Mouse (Mus musculus) liver, embryonic 14.5 days (tissue): ENCODE data around the gene Kif6. TPM values are rescaled to one million over a fixed set of nuclear protein-coding genes. Genes with fewer than 3 reads are reported as not detected.

Experiments used
- ATAC-seq: fragments of 200-750 bp; cut with Nextera tagmentation; 2 replicates; pipeline ENCODE4 v1.8.0; 2017; ENCODE audit warnings: moderate number of reproducible peaks, mild to moderate bottlenecking, moderate library complexity; ENCODE audit not compliant: insufficient read depth
- DNase-seq, 3 experiments: peaks; one replicate each; pipeline ENCODE4 v3.0.0-alpha.2; 2012 to 2013; ENCODE audit warnings: low read depth in 3 of 3, low spot score in 3 of 3
- H3K27ac ChIP-seq: fragments of 300-500 bp; sonication (generic); 2 replicates; pipeline ENCODE4 v1.5.1; 2014; ENCODE audit warnings: moderate library complexity, mild to moderate bottlenecking, control low read depth, inconsistent platforms
- H3K27me3 ChIP-seq: fragments of 300-500 bp; sonication (generic); 2 replicates; pipeline ENCODE4 v1.6.1; 2014; ENCODE audit warnings: mild to moderate bottlenecking, low read length, moderate library complexity; ENCODE audit not compliant: control insufficient read depth, insufficient read depth
- H3K36me3 ChIP-seq: fragments of 300-500 bp; sonication (generic); replicated peaks from 2 replicates; pipeline ENCODE4 v1.6.1; 2014; ENCODE audit warnings: low read depth; ENCODE audit not compliant: control insufficient read depth, insufficient read depth
- H3K4me1 ChIP-seq, 2 experiments: fragments of 200-500 bp in 1 of 2; fragments of 300-500 bp in 1 of 2; sonication (generic) in 1 of 2; replicated peaks; 2 replicates each; pipeline ENCODE4 v1.6.1; 2012 to 2014; ENCODE audit warnings: antibody characterized with exemption in 1 of 2, inconsistent platforms in 1 of 2, low read length in 1 of 2; ENCODE audit not compliant: control insufficient read depth in 2 of 2, insufficient read depth in 2 of 2
- H3K4me2 ChIP-seq: fragments of 300-500 bp; sonication (generic); 2 replicates; pipeline ENCODE4 v1.6.1; 2014; ENCODE audit warnings: low read depth, mild to moderate bottlenecking, control low read depth, moderate library complexity
- H3K4me3 ChIP-seq, 2 experiments: fragments of 200-500 bp in 1 of 2; fragments of 300-500 bp in 1 of 2; sonication (generic) in 1 of 2; 2 replicates each; pipeline ENCODE4 v1.5.1; 2012 to 2014; ENCODE audit warnings: low read depth in 2 of 2, low read length in 2 of 2, mild to moderate bottlenecking in 2 of 2, control low read depth in 1 of 2, inconsistent platforms in 1 of 2, moderate library complexity in 1 of 2; ENCODE audit not compliant: insufficient read depth in 1 of 2
- H3K9ac ChIP-seq: fragments of 300-500 bp; sonication (generic); replicated peaks from 2 replicates; pipeline ENCODE4 v1.6.1; 2014; ENCODE audit warnings: mild to moderate bottlenecking, control low read depth, moderate library complexity
- H3K9me3 ChIP-seq: fragments of 300-500 bp; sonication (generic); 2 replicates; pipeline ENCODE4 v1.6.1; 2016; ENCODE audit warnings: low read length, mixed read lengths; ENCODE audit not compliant: control insufficient read depth
- CTCF ChIP-seq: IDR thresholded peaks from 2 replicates; pipeline ENCODE4 v1.5.1; 2016; ENCODE audit warnings: antibody characterized with exemption, low read depth, control low read depth
- EP300 ChIP-seq: IDR thresholded peaks from 2 replicates; pipeline ENCODE4 v1.6.1; 2016; ENCODE audit warnings: antibody characterized with exemption, low read depth
- polyA plus RNA-seq, 2 experiments: library from polyadenylated mRNA; depleted of rRNA in 1 of 2; stranded (reverse) in 1 of 2; unstranded in 1 of 2; fragments of >200 nt; fragmentation: Nextera tagmentation in 1 of 2; extraction: Ambion mirVana in 1 of 2; gene quantifications; 2 replicates each; pipeline versions ENCODE4 v1.2.1 to v1.2.3; 2012 to 2014

Gene Kif6
- polyA plus RNA-seq, 2 experiments, result 0.06 TPM; not detected in 1

DNA sequence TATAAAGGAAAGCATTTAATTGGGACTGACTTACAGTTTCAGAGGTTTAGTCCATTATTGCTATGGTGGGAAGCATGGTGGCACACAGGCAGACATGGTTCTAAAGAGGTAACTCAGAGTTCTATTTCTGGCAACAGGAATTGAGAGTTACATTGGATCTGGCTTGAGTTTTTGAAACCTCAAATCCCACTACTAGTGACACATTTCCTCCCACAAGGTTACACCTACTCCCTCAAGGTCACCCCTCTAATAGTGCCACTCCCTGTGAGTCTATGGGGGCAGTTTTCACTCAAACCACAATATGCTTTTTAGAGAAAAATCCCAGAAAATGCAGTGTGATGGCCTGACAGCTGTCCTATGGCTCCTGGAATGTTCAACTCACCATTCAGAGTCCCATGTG lies 344.1 kb downstream of the Kif6 start:
- ATAC-seq, result no peak

More for the DNA sequence above, 344.1 kb downstream of the Kif6 start:
- Histone ChIP-seq H3K9ac (no peak overlapping the region), H3K4me3 (no peak overlapping the region), H3K9me3 (no peaks in the 10 kb centered on the region), H3K27me3 (no peaks in the 10 kb centered on the region), H3K4me1 (no peaks in the 10 kb centered on the region), H3K27ac (no peak overlapping the region), H3K36me3 (no peaks in the 10 kb centered on the region), H3K4me2 (no peak overlapping the region)
- no peak for DNase-seq
- TF ChIP-seq EP300 (no peak), CTCF (no peak)

Other genes with a start within 250 kb of the Kif6 start
- 16.2 and 17.4 TPM in 2 replicates for gene Mocs1, start 186.8 kb upstream of the Kif6 start, polyA plus RNA-seq (2012; rRNA removed)
- 8.0 and 10.3 TPM in 2 replicates for gene Mocs1, start 186.8 kb upstream of the Kif6 start, polyA plus RNA-seq (2014; fragmentation: Nextera tagmentation; extraction: Ambion mirVana)
- gene Daam2, start 50.8 kb upstream of the Kif6 start, polyA plus RNA-seq (2012; rRNA removed), result 0.31 and 0.39 TPM in 2 replicates
- 0.14 and 0.19 TPM in 2 replicates for gene Daam2, start 50.8 kb upstream of the Kif6 start, polyA plus RNA-seq (2014; fragmentation: Nextera tagmentation; extraction: Ambion mirVana)